ENCODE assay signal across 19 mouse cellular contexts in genomic region chr6:34525499-34525924, GRCm38 (mm10). TPM values are rescaled to one million over a fixed set of nuclear protein-coding genes. Genes with fewer than 3 reads are reported as not detected.
DNase-seq lines count a peak whose midpoint lies in the region; ATAC-seq and TF ChIP-seq lines count a peak whose summit lies in the region.
"Had no signal": no experiment of that assay in that cellular context is flagged by ENCODE, and none has a peak within 500 bp of the region (broad histone marks: within the 10 kb centered on the region; RNA-seq: fewer than 3 reads in every experiment).

No protein-coding gene starts in this region.

- 75% methylated on average over 1 of the region's 1 CpGs for WGBS in heart, embryonic 12.5 days
- 55% methylated on average over 1 of the region's 1 CpGs for whole genome bisulfite sequencing in liver, embryonic 15.5 days (ENCODE audit: insufficient replicate concordance)
- 78% methylated on average over 1 of the region's 1 CpGs for WGBS in kidney, embryonic 15.5 days

- H3K27ac ChIP-seq in heart, embryonic 12.5 days (ENCODE audit: poor library complexity, severe bottlenecking) = no peak overlapping the region
- H3K27ac ChIP-seq in CH12.LX (ENCODE audit: insufficient read depth, low read depth) = no peak overlapping the region
- no peak overlapping the region for H3K27ac ChIP-seq in liver, embryonic 15.5 days (replicated peaks)
- H3K27ac ChIP-seq in kidney, embryonic 15.5 days = no peak overlapping the region
- H3K27ac ChIP-seq: embryonic facial prominence, embryonic 12.5 days; limb, embryonic 13.5 days; lung, embryonic 15.5 days had no signal

- H3K4me1 ChIP-seq in heart, embryonic 12.5 days (replicated peaks) = peaks cover 5% of the 10 kb centered on the region
- H3K4me1 ChIP-seq in CH12.LX (ENCODE audit: control insufficient read depth in 1 of 2, insufficient read depth in 2 of 2) = no peaks in the 10 kb centered on the region; a peak in 1 of 4 replicates
- peaks cover 47% of the 10 kb centered on the region for H3K4me1 ChIP-seq in liver, embryonic 15.5 days (replicated peaks)
- no peaks in the 10 kb centered on the region for H3K4me1 ChIP-seq in kidney, embryonic 15.5 days

- no peaks in the 10 kb centered on the region for H3K27me3 ChIP-seq in heart, embryonic 12.5 days (replicated peaks)
- H3K27me3 ChIP-seq in CH12.LX (replicated peaks) = no peaks in the 10 kb centered on the region
- no peaks in the 10 kb centered on the region for H3K27me3 ChIP-seq in liver, embryonic 15.5 days
- H3K27me3 ChIP-seq in kidney, embryonic 15.5 days = no peaks in the 10 kb centered on the region
- H3K27me3 ChIP-seq: embryonic facial prominence, embryonic 12.5 days; limb, embryonic 13.5 days; lung, embryonic 15.5 days had no signal

- TF ChIP-seq CTCF in CH12.LX (conservative IDR thresholded peaks at IDR 0.05 in 1 of 2, IDR thresholded peaks at IDR 0.05 in 1 of 2; ENCODE audit: low read depth in 2 of 2, low read length in 2 of 2) = no peak

- no peak for DNase-seq in heart, adult 18-20 months
- no peak for DNase-seq in CH12.LX (ENCODE audit: extremely low read depth)
- no peak for DNase-seq in layer of hippocampus, adult 18-20 months (ENCODE audit: low spot score in 2 of 2)
- DNase-seq in left cerebral cortex, adult 11 months (ENCODE audit: low spot score) = no peak
- DNase-seq: cerebellum, adult 9-10 months; forebrain, postnatal 0 days; gastrocnemius, postnatal 36 days; kidney, adult 2 months; kidney, postnatal 25 days; right cerebral cortex, postnatal 25 days; thymus, adult 2 months had no signal

- H3K4me3 ChIP-seq in heart, embryonic 12.5 days = no peak overlapping the region
- H3K4me3 ChIP-seq in CH12.LX (replicated peaks in 1 of 3; ENCODE audit: low read depth in 2 of 3, low read length in 2 of 3, poor library complexity in 1 of 3) = no peak overlapping the region
- H3K4me3 ChIP-seq in liver, embryonic 15.5 days (replicated peaks) = no peak overlapping the region
- H3K4me3 ChIP-seq in kidney, embryonic 15.5 days (replicated peaks) = no peak overlapping the region
- H3K4me3 ChIP-seq: embryonic facial prominence, embryonic 12.5 days; limb, embryonic 13.5 days; lung, embryonic 15.5 days had no signal

- dilution Hi-C loops in CH12.LX (cut with MboI; ENCODE audit: extremely low pct_ligation_motif_present, extremely low pct_unique_long_range_greater_than_20kb, low sequenced_read_pairs) = no loop called here

- no peak for TF ChIP-seq POLR2A in CH12.LX (IDR thresholded peaks at IDR 0.05; ENCODE audit: low read depth, low read length)

- TF ChIP-seq RAD21 in CH12.LX (IDR thresholded peaks at IDR 0.05; ENCODE audit: low read depth, low read length) = no peak; the same call in 1 of the 2 replicates

- H3K79me2 ChIP-seq in CH12.LX (replicated peaks; ENCODE audit: control insufficient read depth, extremely low read depth, insufficient read depth, poor library complexity, severe bottlenecking) = no peaks in the 10 kb centered on the region

- H3K4me2 ChIP-seq in heart, embryonic 12.5 days = no peak overlapping the region
- H3K4me2 ChIP-seq in CH12.LX (ENCODE audit: insufficient read depth, low read depth, poor library complexity, severe bottlenecking) = no peak overlapping the region
- peak overlapping the region; percentile 4 for H3K4me2 ChIP-seq in liver, embryonic 15.5 days
- no peak overlapping the region for H3K4me2 ChIP-seq in kidney, embryonic 15.5 days
- H3K4me2 ChIP-seq: embryonic facial prominence, embryonic 12.5 days; limb, embryonic 13.5 days; lung, embryonic 15.5 days had no signal

- peak; percentile 78 for ATAC-seq in heart, embryonic 12.5 days (ENCODE audit: insufficient number of reproducible peaks, low FRiP score)
- peak; percentile 43; the same call in 1 of the 2 replicates for ATAC-seq in erythroid progenitor cell, adult 5-6 weeks (replicated peaks; ENCODE audit: low FRiP score, poor library complexity, severe bottlenecking)
- ATAC-seq in liver, embryonic 15.5 days (ENCODE audit: insufficient read depth) = peak; percentile 53
- no peak for ATAC-seq in kidney, embryonic 15.5 days (replicated peaks; ENCODE audit: low FRiP score)
- ATAC-seq: forebrain, postnatal 0 days; midbrain, embryonic 16.5 days had no signal

- no peaks in the 10 kb centered on the region for H3K9me3 ChIP-seq in heart, embryonic 12.5 days (replicated peaks)
- H3K9me3 ChIP-seq in CH12.LX (replicated peaks; ENCODE audit: low read length) = no peaks in the 10 kb centered on the region
- no peaks in the 10 kb centered on the region for H3K9me3 ChIP-seq in liver, embryonic 15.5 days (replicated peaks)
- no peaks in the 10 kb centered on the region for H3K9me3 ChIP-seq in kidney, embryonic 15.5 days (replicated peaks)
- H3K9me3 ChIP-seq: embryonic facial prominence, embryonic 12.5 days; limb, embryonic 13.5 days; lung, embryonic 15.5 days had no signal

- no peak overlapping the region for H3K9ac ChIP-seq in heart, embryonic 12.5 days
- H3K9ac ChIP-seq in CH12.LX (ENCODE audit: insufficient read depth, low read depth) = no peak overlapping the region
- H3K9ac ChIP-seq in liver, embryonic 15.5 days = no peak overlapping the region
- H3K9ac ChIP-seq in kidney, embryonic 15.5 days = no peak overlapping the region
- H3K9ac ChIP-seq: embryonic facial prominence, embryonic 12.5 days; forebrain, postnatal 0 days; limb, embryonic 13.5 days; lung, embryonic 15.5 days had no signal

- no peak for TF ChIP-seq EP300 in CH12.LX (IDR thresholded peaks at IDR 0.05; ENCODE audit: low read length)

- in situ Hi-C loops in CH12.LX (cut with MboI; ENCODE audit: low pct_ligation_motif_present, low pct_unique_long_range_greater_than_20kb, low sequenced_read_pairs) = no loop called here

- no peaks in the 10 kb centered on the region for H3K36me3 ChIP-seq in heart, embryonic 12.5 days
- no peaks in the 10 kb centered on the region for H3K36me3 ChIP-seq in CH12.LX (replicated peaks in 1 of 2; ENCODE audit: control insufficient read depth in 1 of 2, insufficient read depth in 1 of 2, low read length in 1 of 2)
- H3K36me3 ChIP-seq in liver, embryonic 15.5 days (replicated peaks) = no peaks in the 10 kb centered on the region
- H3K36me3 ChIP-seq in kidney, embryonic 15.5 days = no peaks in the 10 kb centered on the region
- H3K36me3 ChIP-seq: embryonic facial prominence, embryonic 12.5 days; limb, embryonic 13.5 days; lung, embryonic 15.5 days had no signal

TF ChIP-seq in CH12.LX, 34 proteins besides CTCF, POLR2A, EP300 and RAD21:
- TF ChIP-seq SMC3 (IDR thresholded peaks at IDR 0.05; ENCODE audit: low read depth, low read length) = peak; percentile 9; the same call in 1 of the 2 replicates
- TF ChIP-seq MAX (IDR thresholded peaks at IDR 0.05; ENCODE audit: low read length) = no peak

RNA-seq across cellular contexts. Expression of gene Bpgm, which starts 49.5 kb away (rescaled TPM):
- 78.0 and 85.2 TPM in 2 replicates for polyA plus RNA-seq in heart, embryonic 12.5 days (2016; fragmentation: Nextera tagmentation; extraction: Ambion mirVana)
- 10 to 100 TPM; 43.9 to 47.8 TPM for total RNA-seq in heart, adult 18-20 months (2021)
- 12.7 and 15.8 TPM in 2 replicates for total RNA-seq in CH12.LX (2012; rRNA removed)
- total RNA-seq in CH12.LX (2014; rRNA removed) = 10.9 and 12.4 TPM in 2 replicates
- polyA plus RNA-seq in CH12.LX (2012; ENCODE audit: insufficient read length, low read depth) = 10.8 and 11.6 TPM in 2 replicates
- 61.6 and 83.8 TPM in 2 replicates for total RNA-seq in erythroid progenitor cell, adult 5-6 weeks (2015; ENCODE audit: low replicate concordance)
- 139 and 182 TPM in 2 replicates for total RNA-seq in erythroid progenitor cell, adult 5-6 weeks (2017; ENCODE audit: low replicate concordance)
- 194 and 219 TPM in 2 replicates for polyA plus RNA-seq in liver, embryonic 15.5 days (2015; fragmentation: Nextera tagmentation; extraction: Ambion mirVana)
- 10 to 100 TPM; 65.1 to 66.7 TPM for total RNA-seq in layer of hippocampus, adult 18-20 months (2021)
- 43.7 and 45.2 TPM in 2 replicates for polyA plus RNA-seq in kidney, embryonic 15.5 days (2015; fragmentation: Nextera tagmentation; extraction: Ambion mirVana)
